Mouse (Mus musculus) 3T3-L1 (cell line): ENCODE results near the gene Olfr1445.

Source experiments
- DNase-seq: peaks from one replicate; pipeline ENCODE4 v3.0.0-alpha.2; 2015; ENCODE audit warnings: low read depth, low spot score

The Olfr1445 gene

DNA sequence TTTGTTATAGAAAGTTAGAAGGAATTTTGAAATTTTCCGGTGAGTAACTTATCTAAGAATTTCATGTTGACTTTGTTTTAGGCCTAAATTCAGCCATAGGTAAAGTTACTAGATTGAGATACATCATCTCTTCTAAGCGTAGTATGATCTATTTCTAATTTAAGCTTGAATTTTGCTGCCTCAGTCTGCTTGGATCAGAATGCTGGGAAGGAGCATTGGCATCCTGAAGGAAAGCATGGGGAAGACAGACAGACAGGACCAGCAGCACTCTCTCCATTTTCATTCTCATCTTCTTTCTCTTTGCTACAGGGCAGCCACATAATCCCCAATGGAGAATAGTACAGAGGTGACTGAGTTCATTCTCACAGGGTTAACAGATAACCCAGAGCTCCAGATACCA is at the start of gene Olfr1445:
Gene Olfr1445, plus strand, starts transcription at position 301 of the 400 bp plus-strand sequence.
- DNase-seq = no peak

- DNase-seq = no peak
These were observed 45.1 kb upstream of the Olfr1445 start for GRCm38 (mm10) chr19:12838507-12838906.

DNA sequence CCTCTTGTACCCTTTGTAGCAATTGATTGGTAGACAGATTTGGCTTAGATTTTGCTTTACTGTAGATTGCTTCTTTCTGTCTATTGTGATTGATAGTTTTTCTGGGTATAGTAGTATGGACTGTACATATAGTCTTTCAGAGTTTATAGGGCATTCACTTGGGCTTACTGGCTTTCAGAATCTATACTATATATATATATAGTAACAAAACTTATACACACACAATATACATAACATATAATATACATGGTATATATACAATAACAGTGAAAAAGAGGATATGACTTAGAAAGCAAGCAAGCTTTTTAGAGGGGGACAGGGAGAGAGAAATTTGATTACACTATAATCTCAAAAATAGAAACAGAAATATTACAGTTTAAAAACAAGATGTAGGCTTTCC is 37.3 kb upstream of the Olfr1445 start, which contains the start of gene Gm5244:
Gene Gm5244, plus strand, starts transcription at position 301 of the 400 bp plus-strand sequence.
- DNase-seq = no peak

DNA sequence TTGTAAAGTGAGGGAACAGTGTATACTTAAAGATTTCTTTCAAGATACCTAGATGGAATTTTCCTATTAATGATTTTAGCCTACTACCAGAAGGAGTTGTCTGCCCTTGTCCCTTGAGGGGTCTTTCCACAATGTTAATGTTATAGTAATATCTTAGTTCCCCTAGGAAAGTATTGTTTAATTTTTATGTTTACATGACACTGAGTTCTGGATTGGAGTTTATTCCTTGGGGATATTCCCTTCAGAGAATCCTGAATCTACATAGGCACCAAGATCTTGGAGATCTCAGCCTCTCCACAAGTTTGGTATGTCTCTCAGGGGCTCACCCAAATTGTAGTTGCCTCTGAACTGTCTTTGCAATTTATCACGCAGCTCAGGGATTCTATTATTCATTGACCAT is 26.7 kb upstream of the Olfr1445 start, which contains the start of gene Olfr1444:
Gene Olfr1444, plus strand, starts transcription at position 301 of the 400 bp plus-strand sequence.
- DNase-seq = no peak

GRCm38 (mm10) chr19:12893424-12893823 is 9.8 kb downstream of the Olfr1445 start, which contains the start of gene Olfr1446:
TSS of gene Olfr1446 (minus strand) at chr19:12893524.
- no peak for DNase-seq

GRCm38 (mm10) chr19:12903643-12904042 is 20.0 kb downstream of the Olfr1445 start, which contains the start of gene Olfr1447:
TSS of gene Olfr1447 (minus strand) at chr19:12903743.
- no peak for DNase-seq

DNA sequence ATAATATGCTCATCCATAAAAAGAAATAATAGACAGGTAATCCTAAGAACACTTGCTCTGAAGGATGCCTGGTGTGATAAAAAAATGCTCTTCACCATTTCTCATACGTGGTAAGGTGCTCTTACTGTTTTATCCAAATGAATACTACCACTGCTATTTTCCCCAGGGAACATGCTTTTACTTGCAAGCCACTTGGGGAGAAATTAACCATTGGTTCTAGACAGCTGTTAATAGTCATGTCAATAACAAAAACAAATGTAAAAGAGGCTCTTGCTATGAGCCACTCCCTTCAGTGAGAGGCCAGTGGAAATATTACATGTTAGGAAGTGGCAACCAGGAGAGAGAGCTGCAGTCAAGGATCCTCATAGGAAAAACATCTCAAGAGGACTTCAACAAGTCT is 40.7 kb downstream of the Olfr1445 start, which contains the start of gene Olfr1448:
Gene Olfr1448, minus strand, starts transcription at position 101 of the 400 bp plus-strand sequence.
- DNase-seq = no peak

GRCm38 (mm10) chr19:12930540-12930939 is 46.9 kb downstream of the Olfr1445 start, which contains the start of gene Olfr1449:
TSS of gene Olfr1449 (plus strand) at chr19:12930840.
- DNase-seq = no peak
